Mouse (Mus musculus): Measurements from ENCODE around the gene Fads6.

Fads6 gene

GRCm38 (mm10) chr11:115298160-115298559 is 697 bp upstream of the Fads6 start:
- DNase-seq: no peak

GRCm38 (mm10) chr11:115296471-115297210 is 822 bp downstream of the Fads6 start:
- peak; percentile 64 for DNase-seq

- no peak for DNase-seq
These were observed 1.5 kb downstream of the Fads6 start for GRCm38 (mm10) chr11:115295939-115296338.

GRCm38 (mm10) chr11:115292631-115293375 is 4.7 kb downstream of the Fads6 start:
- no peak for DNase-seq

GRCm38 (mm10) chr11:115291503-115291902 is 6.0 kb downstream of the Fads6 start:
- no peak for DNase-seq

- no peak for DNase-seq
These were observed 6.5 kb downstream of the Fads6 start for GRCm38 (mm10) chr11:115290919-115291318.

- DNase-seq: no peak
These were observed 7.1 kb downstream of the Fads6 start for GRCm38 (mm10) chr11:115290314-115290713.

GRCm38 (mm10) chr11:115289885-115290284 is 7.6 kb downstream of the Fads6 start:
- no peak for DNase-seq

GRCm38 (mm10) chr11:115288305-115288704 is 9.2 kb downstream of the Fads6 start:
- DNase-seq: no peak

- no peak for DNase-seq
These were observed 10.1 kb downstream of the Fads6 start for GRCm38 (mm10) chr11:115287386-115287785.

GRCm38 (mm10) chr11:115286201-115286993 is 11.1 kb downstream of the Fads6 start:
- peak; percentile 5 for DNase-seq

- no peak for DNase-seq
These were observed 12.2 kb downstream of the Fads6 start for GRCm38 (mm10) chr11:115285282-115285681.

- DNase-seq: no peak
These were observed 13.4 kb downstream of the Fads6 start for GRCm38 (mm10) chr11:115283891-115284620.

- DNase-seq: no peak
These were observed 14.0 kb downstream of the Fads6 start for GRCm38 (mm10) chr11:115283486-115283765.

- no peak for DNase-seq
These were observed 14.6 kb downstream of the Fads6 start for GRCm38 (mm10) chr11:115282723-115283485.

GRCm38 (mm10) chr11:115282295-115282694 is 15.2 kb downstream of the Fads6 start:
- DNase-seq: no peak

- DNase-seq: no peak
These were observed 17.7 kb downstream of the Fads6 start for GRCm38 (mm10) chr11:115279726-115280125.

GRCm38 (mm10) chr11:115278176-115278575 is 19.3 kb downstream of the Fads6 start:
- no peak for DNase-seq

- no peak for DNase-seq
These were observed 19.9 kb downstream of the Fads6 start for GRCm38 (mm10) chr11:115277604-115277975.

GRCm38 (mm10) chr11:115276780-115277603 is 20.5 kb downstream of the Fads6 start, which contains the start of gene Fdxr:
Gene Fdxr, minus strand, starts transcription at chr11:115277050.
- DNase-seq: peak; percentile 96

- no peak for DNase-seq
These were observed 21.5 kb downstream of the Fads6 start for GRCm38 (mm10) chr11:115275954-115276353.

Measured in cerebellum, adult 11 months (tissue).